Mouse (Mus musculus) T-helper 1 cell (primary cell): Measurements from ENCODE around the gene Col4a1.

Experiments
- in situ Hi-C: fragments of 300-600 bp; cut with MboI, MseI; formaldehyde crosslinking; loops from one replicate; pipeline ENCODE4 v1.15.1; 2025; ENCODE audit warnings: high pct_unique_total_duplicates

The Col4a1 gene

GRCm38 (mm10) chr8:11331561-11331960 lies 18.9 kb upstream of the Col4a1 start:
- in situ Hi-C loops = no loop called here

GRCm38 (mm10) chr8:11327722-11328417 lies 15.2 kb upstream of the Col4a1 start:
- in situ Hi-C loops = no loop called here

GRCm38 (mm10) chr8:11327298-11327697 lies 14.7 kb upstream of the Col4a1 start:
- in situ Hi-C loops = no loop called here

- in situ Hi-C loops = no loop called here
Measured at GRCm38 (mm10) chr8:11324801-11325395, 12.3 kb upstream of the Col4a1 start.

- in situ Hi-C loops = no loop called here
Measured at GRCm38 (mm10) chr8:11323681-11324080, 11.1 kb upstream of the Col4a1 start.

- in situ Hi-C loops = no loop called here
Measured at GRCm38 (mm10) chr8:11322724-11323585, 10.3 kb upstream of the Col4a1 start.

- in situ Hi-C loops = no loop called here
Measured at GRCm38 (mm10) chr8:11321841-11322240, 9.2 kb upstream of the Col4a1 start.

- in situ Hi-C loops = no loop called here
Measured at GRCm38 (mm10) chr8:11319405-11319804, 6.8 kb upstream of the Col4a1 start.

- in situ Hi-C loops = no loop called here
Measured at GRCm38 (mm10) chr8:11316118-11316517, 3.5 kb upstream of the Col4a1 start.

GRCm38 (mm10) chr8:11315179-11315943 lies 2.7 kb upstream of the Col4a1 start:
- in situ Hi-C loops = no loop called here

- in situ Hi-C loops = no loop called here
Measured at GRCm38 (mm10) chr8:11314613-11315012, 2.0 kb upstream of the Col4a1 start.

- in situ Hi-C loops = no loop called here
Measured at GRCm38 (mm10) chr8:11313176-11314111, 818 bp upstream of the Col4a1 start.

- in situ Hi-C loops = no loop called here
Measured at GRCm38 (mm10) chr8:11311681-11312348, 811 bp downstream of the Col4a1 start.

- in situ Hi-C loops = no loop called here
Measured at GRCm38 (mm10) chr8:11310049-11310448, 2.6 kb downstream of the Col4a1 start.

- in situ Hi-C loops = no loop called here
Measured at GRCm38 (mm10) chr8:11309226-11309625, 3.4 kb downstream of the Col4a1 start.

GRCm38 (mm10) chr8:11308570-11308998 lies 4.0 kb downstream of the Col4a1 start:
- in situ Hi-C loops = no loop called here

GRCm38 (mm10) chr8:11307451-11307850 lies 5.2 kb downstream of the Col4a1 start:
- in situ Hi-C loops = no loop called here

GRCm38 (mm10) chr8:11305539-11305938 lies 7.1 kb downstream of the Col4a1 start:
- in situ Hi-C loops = no loop called here

GRCm38 (mm10) chr8:11304027-11304601 lies 8.5 kb downstream of the Col4a1 start:
- in situ Hi-C loops = no loop called here

- in situ Hi-C loops = no loop called here
Measured at GRCm38 (mm10) chr8:11300436-11300835, 12.2 kb downstream of the Col4a1 start.
